Mouse (Mus musculus) C2C12 (cell line): ENCODE data around the gene Gm20388.

Experiments
- CTCF ChIP-seq: IDR thresholded peaks from one replicate; pipeline ENCODE4 v1.5.1; 2011; ENCODE audit not compliant: control insufficient read depth, insufficient read depth, insufficient read length
- MAX ChIP-seq: IDR thresholded peaks from one replicate; pipeline ENCODE4 v1.6.1; 2011; ENCODE audit warnings: mild to moderate bottlenecking, control low read depth
- MYOD1 ChIP-seq: IDR thresholded peaks from one replicate; pipeline ENCODE4 v1.6.1; 2011; ENCODE audit warnings: low read depth; ENCODE audit not compliant: control insufficient read depth, insufficient read length

GRCm38 (mm10) chr8:121708406-121708805 lies 1797.8 kb downstream of the Gm20388 start:
- TF ChIP-seq MYOD1 (no peak), CTCF (no peak), MAX (no peak)
